Mouse (Mus musculus) cerebellum, adult 2 months (tissue): ENCODE data around the gene Gnb5. TPM values are rescaled to one million over a fixed set of nuclear protein-coding genes. Genes with fewer than 3 reads are reported as not detected.

Source experiments
- DNase-seq, 2 experiments: peaks; one replicate each; pipeline ENCODE4 v3.0.0; 2021
- H3K27ac ChIP-seq: fragments of 200-500 bp; 2 replicates; pipeline ENCODE4 v1.5.1; 2012; ENCODE audit warnings: low read length, control low read depth, inconsistent platforms; ENCODE audit not compliant: insufficient read depth
- H3K27me3 ChIP-seq: fragments of 200-500 bp; 2 replicates; pipeline ENCODE4 v1.6.1; 2012; ENCODE audit warnings: inconsistent platforms, mild to moderate bottlenecking, low read length, moderate library complexity; ENCODE audit not compliant: control insufficient read depth, insufficient read depth
- H3K4me1 ChIP-seq: fragments of 200-500 bp; 2 replicates; pipeline ENCODE4 v1.6.1; 2011; ENCODE audit warnings: low read length; ENCODE audit not compliant: control insufficient read depth, insufficient read depth
- H3K4me3 ChIP-seq: fragments of 200-500 bp; replicated peaks from 2 replicates; pipeline ENCODE3; 2011; ENCODE audit warnings: mild to moderate bottlenecking, low read depth, low read length, control low read depth; ENCODE audit not compliant: insufficient read depth
- CTCF ChIP-seq: fragments of 200-500 bp; IDR thresholded peaks from 2 replicates; pipeline ENCODE4 v1.5.1; 2011; ENCODE audit warnings: low read depth, mild to moderate bottlenecking, control low read depth, low read length, moderate library complexity, borderline replicate concordance; ENCODE audit not compliant: insufficient read depth
- POLR2A ChIP-seq: fragments of 200-500 bp; IDR thresholded peaks from 2 replicates; pipeline ENCODE4 v1.6.1; 2011; ENCODE audit warnings: low read length, control low read depth, borderline replicate concordance; ENCODE audit not compliant: insufficient read depth
- WGBS: fragments of 180-500 bp; shearing (Covaris S2); methylation state at CpG from one replicate; pipeline ENCODE4 v1.1.7; 2018; 5-methylcytosine and 5-hydroxymethylcytosine counted together
- polyA plus RNA-seq: library from polyadenylated mRNA; depleted of rRNA; stranded (reverse); fragments of >200 nt; gene quantifications from 2 replicates; pipeline ENCODE4 v1.2.3, GENCODE M21; 2012

Gene Gnb5
- polyA plus RNA-seq, 1 experiment = 194 TPM

GRCm38 (mm10) chr9:75307015-75307414 lies 927 bp downstream of the Gnb5 start:
- DNase-seq = no peak
- H3K27me3 ChIP-seq = no peaks in the 10 kb centered on the region
- 34% methylated on average over 5 of the region's 5 CpGs for WGBS
- H3K4me1 ChIP-seq = peaks cover 40% of the 10 kb centered on the region
- H3K27ac ChIP-seq = peak overlapping the region; percentile 92
- H3K4me3 ChIP-seq = no peak overlapping the region
- no peak for TF ChIP-seq POLR2A
- TF ChIP-seq CTCF = no peak

GRCm38 (mm10) chr9:75308621-75309020 lies 2.5 kb downstream of the Gnb5 start:
- 50% methylated on average over 5 of the region's 5 CpGs for WGBS
- H3K27ac ChIP-seq = peak overlapping the region; percentile 13
- no peak overlapping the region for H3K4me3 ChIP-seq
- DNase-seq = no peak
- H3K4me1 ChIP-seq = peaks cover 37% of the 10 kb centered on the region
- TF ChIP-seq CTCF (no peak), POLR2A (no peak)
- H3K27me3 ChIP-seq = no peaks in the 10 kb centered on the region

GRCm38 (mm10) chr9:75312008-75312407 lies 5.9 kb downstream of the Gnb5 start:
- TF ChIP-seq POLR2A (no peak), CTCF (peak; percentile 89)
- H3K4me1 ChIP-seq = peaks cover 29% of the 10 kb centered on the region
- 26% methylated on average over 4 of the region's 4 CpGs for WGBS
- H3K4me3 ChIP-seq = no peak overlapping the region
- H3K27me3 ChIP-seq = no peaks in the 10 kb centered on the region
- peak overlapping the region; percentile 44; the same call in 1 of the 2 replicates for H3K27ac ChIP-seq
- DNase-seq = peak; percentile 85 to 91

- WGBS = 37% methylated on average over 11 of the region's 11 CpGs
- no peak for TF ChIP-seq POLR2A
- no peak; the same call in 1 of the 2 replicates for TF ChIP-seq CTCF
- no peak for DNase-seq
Measured at GRCm38 (mm10) chr9:75313138-75313831, 7.2 kb downstream of the Gnb5 start.

GRCm38 (mm10) chr9:75313832-75314516 lies 7.9 kb downstream of the Gnb5 start:
- Histone ChIP-seq H3K27me3 (no peaks in the 10 kb centered on the region), H3K4me3 (peak overlapping the region; percentile 97), H3K27ac (peak overlapping the region; percentile 97), H3K4me1 (peaks cover 28% of the 10 kb centered on the region)
- peak; percentile 92 to 94 for DNase-seq
- WGBS = under 1% methylated on average over 52 of the region's 52 CpGs
- peak; percentile 77 for TF ChIP-seq POLR2A
- no peak for TF ChIP-seq CTCF

More at GRCm38 (mm10) chr9:75313138-75313831, 7.2 kb downstream of the Gnb5 start:
- Histone ChIP-seq H3K27ac (peak overlapping the region; percentile 54), H3K4me3 (peak overlapping the region; percentile 97), H3K27me3 (no peaks in the 10 kb centered on the region), H3K4me1 (peaks cover 27% of the 10 kb centered on the region)

GRCm38 (mm10) chr9:75314517-75315105 lies 8.5 kb downstream of the Gnb5 start:
- peak overlapping the region; percentile 97 for H3K27ac ChIP-seq
- WGBS = 2% methylated on average over 22 of the region's 22 CpGs
- peak overlapping the region; percentile 97 for H3K4me3 ChIP-seq
- H3K4me1 ChIP-seq = peaks cover 31% of the 10 kb centered on the region
- no peak for TF ChIP-seq POLR2A
- TF ChIP-seq CTCF = no peak
- H3K27me3 ChIP-seq = no peaks in the 10 kb centered on the region
- no peak for DNase-seq

GRCm38 (mm10) chr9:75315238-75315637 lies 9.2 kb downstream of the Gnb5 start:
- H3K4me3 ChIP-seq = peak overlapping the region; percentile 97
- no peak overlapping the region for H3K27ac ChIP-seq
- no peaks in the 10 kb centered on the region for H3K27me3 ChIP-seq
- WGBS = 43% methylated on average over 3 of the region's 3 CpGs
- H3K4me1 ChIP-seq = peaks cover 34% of the 10 kb centered on the region
- no peak for DNase-seq
- TF ChIP-seq POLR2A (no peak), CTCF (no peak)
